In the genomic region with DNA sequence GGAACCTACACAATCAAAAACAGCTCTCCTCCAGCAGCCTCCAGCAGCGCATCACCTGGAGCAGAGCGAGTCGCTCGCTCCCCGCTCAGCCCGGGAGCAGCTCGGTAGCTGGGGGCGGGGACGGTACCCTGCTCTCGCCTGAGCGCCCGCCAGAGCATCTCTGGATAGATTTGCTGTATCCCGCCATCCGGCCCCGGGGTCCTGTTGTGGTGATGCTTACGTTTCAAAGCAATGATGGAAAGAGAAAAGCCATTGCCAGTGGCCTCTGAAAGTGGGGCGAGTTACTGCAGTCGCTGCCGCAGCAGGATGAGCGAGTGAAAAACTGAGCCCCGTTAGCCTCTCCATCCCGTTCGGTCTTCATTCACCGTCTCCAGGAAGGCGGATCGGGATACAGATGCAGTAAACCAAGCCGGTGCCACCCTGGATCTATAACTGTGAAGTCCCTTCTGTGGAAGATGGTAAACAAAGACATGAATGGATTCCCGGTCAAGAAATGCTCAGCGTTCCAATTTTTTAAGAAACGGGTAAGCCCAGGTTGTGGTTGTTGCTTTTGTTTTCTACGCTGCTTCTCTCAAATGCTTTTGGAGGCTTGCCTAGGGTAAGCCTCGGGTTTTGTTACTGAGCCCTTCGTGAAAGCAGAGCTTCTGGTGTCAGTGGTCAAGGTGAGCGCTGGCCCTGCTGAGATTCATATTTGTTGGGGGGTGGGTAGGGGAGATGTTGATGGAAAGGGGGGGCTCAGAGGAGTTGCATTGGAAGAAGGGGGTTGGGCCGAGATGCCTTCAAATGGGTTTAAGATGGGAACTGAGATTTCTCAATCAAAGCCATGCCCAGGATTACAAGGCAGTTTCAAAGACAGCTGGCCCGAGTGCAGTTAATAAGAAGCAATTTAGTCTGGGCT, we compare ENCODE assay signal across 8 mouse cellular contexts. TPM values are rescaled to one million over a fixed set of nuclear protein-coding genes. Genes with fewer than 3 reads are reported as not detected.
DNase-seq lines count a peak whose midpoint lies in the region; ATAC-seq and TF ChIP-seq lines count a peak whose summit lies in the region.

A gene (plus strand): TSS at position 1 of the 898 bp plus-strand sequence.

- peak within 1 kb of the TSS; percentile 61 for H3K4me3 ChIP-seq in embryonic facial prominence, embryonic 10.5 days
- H3K4me3 ChIP-seq in liver, postnatal 0 days (ENCODE audit: low read depth, low read length): peak within 1 kb of the TSS; percentile 38

- no peak for TF ChIP-seq CTCF in liver, postnatal 0 days (IDR thresholded peaks at IDR 0.05; ENCODE audit: low read depth)

- ATAC-seq in liver, postnatal 0 days: no peak
- ATAC-seq in megakaryocyte-erythroid progenitor cell, adult 5-6 weeks (replicated peaks; ENCODE audit: low FRiP score, low TSS enrichment, poor library complexity, severe bottlenecking): no peak

- H3K4me1 ChIP-seq in embryonic facial prominence, embryonic 10.5 days: peaks cover 45% of the 10 kb centered on the region
- H3K4me1 ChIP-seq in liver, postnatal 0 days (ENCODE audit: insufficient read depth): 0 out of 2 replicates have a peak, but pooled peaks cover 5% of the 10 kb centered on the region

- H3K9me3 ChIP-seq in embryonic facial prominence, embryonic 10.5 days: no peaks in the 10 kb centered on the region
- H3K9me3 ChIP-seq in liver, postnatal 0 days (ENCODE audit: low read length): no peaks in the 10 kb centered on the region

- peak within 1 kb of the TSS; percentile 65 for H3K4me2 ChIP-seq in liver, postnatal 0 days (ENCODE audit: low read depth, low read length)

- under 1% methylated on average over 36 of the region's 36 CpGs for WGBS in embryonic facial prominence, embryonic 10.5 days
- WGBS in liver, postnatal 0 days (ENCODE audit: insufficient replicate concordance): 3% methylated on average over 36 of the region's 36 CpGs

- H3K27me3 ChIP-seq in embryonic facial prominence, embryonic 10.5 days (replicated peaks; ENCODE audit: low read depth, poor library complexity, severe bottlenecking): peaks cover 28% of the 10 kb centered on the region
- H3K27me3 ChIP-seq in liver, postnatal 0 days (ENCODE audit: insufficient read depth, low read length): peaks cover 18% of the 10 kb centered on the region

- no peak for TF ChIP-seq EP300 in liver, postnatal 0 days (IDR thresholded peaks at IDR 0.05; ENCODE audit: low read depth)

- no peaks in the 10 kb centered on the region for H3K36me3 ChIP-seq in embryonic facial prominence, embryonic 10.5 days (replicated peaks)
- no peaks in the 10 kb centered on the region for H3K36me3 ChIP-seq in liver, postnatal 0 days (replicated peaks; ENCODE audit: insufficient read depth, low read length)

- peak; percentile 26 for DNase-seq in ES-CJ7 (ENCODE audit: low read depth, low spot score)
- no peak for DNase-seq in adrenal gland, adult 8-10 months
- peak; percentile 76 for DNase-seq in embryonic facial prominence, embryonic 10.5 days (ENCODE audit: low spot score)
- DNase-seq in heart, adult 8-10 months (ENCODE audit: low spot score): no peak
- peak; percentile 38 to 54 for DNase-seq in kidney, postnatal 4 days
- DNase-seq in liver, postnatal 0 days: peak; percentile 19
- DNase-seq in right cerebral cortex, adult 18-20 months: peak; percentile 75

- H3K9ac ChIP-seq in liver, postnatal 0 days (replicated peaks): 0 out of 2 replicates have a peak within 1 kb of the TSS, but pooled peaks have one; percentile 1

- H3K27ac ChIP-seq in embryonic facial prominence, embryonic 10.5 days (replicated peaks): peak within 1 kb of the TSS; percentile 79
- no peak within 1 kb of the TSS for H3K27ac ChIP-seq in liver, postnatal 0 days (ENCODE audit: low read depth)

RNA-seq across cellular contexts. Expression of the gene that starts here (rescaled TPM):
- 100 to 1,000 TPM in 3 of 4 experiments, 10 to 100 TPM in 1; 86.0 to 164 (median 138) TPM for total RNA-seq in adrenal gland, adult 8-10 months (2022)
- 18.7 and 23.3 TPM in 2 replicates for polyA plus RNA-seq in embryonic facial prominence, embryonic 10.5 days (2016; fragmentation: Nextera tagmentation; extraction: Ambion mirVana)
- 10 to 100 TPM; 29.3 to 60.0 (median 43.0) TPM for total RNA-seq in heart, adult 8-10 months (2022)
- polyA plus RNA-seq in liver, postnatal 0 days (2015; fragmentation: Nextera tagmentation; extraction: Ambion mirVana): 20.6 and 21.7 TPM in 2 replicates
- 1.1 and 9.7 TPM in 2 replicates for total RNA-seq in megakaryocyte-erythroid progenitor cell, adult 5-6 weeks (2014; fragmentation: Nextera tagmentation)
- total RNA-seq in megakaryocyte-erythroid progenitor cell, adult 5-6 weeks (2017): 5.5 and 8.1 TPM in 2 replicates

Comparison
In these comparisons a context has a peak if more than half of its experiments do, and no peak if none do; other contexts are left out.
1. DNase-seq: peak in ES-CJ7 (single experiment), embryonic facial prominence, embryonic 10.5 days (single experiment), kidney, postnatal 4 days (2 of 2), liver, postnatal 0 days (single experiment) and right cerebral cortex, adult 18-20 months (single experiment); none in adrenal gland, adult 8-10 months (single experiment) and heart, adult 8-10 months (single experiment).